Mouse (Mus musculus) CH12.LX (cell line): ENCODE results near the gene Gper1.

Source experiments
- CTCF ChIP-seq, 2 experiments: IDR thresholded peaks in 1 of 2; conservative IDR thresholded peaks in 1 of 2; 2 replicates each; pipeline ENCODE4 v1.5.1; 2011 to 2012; ENCODE audit warnings: low read depth in 2 of 2, low read length in 2 of 2, improper control_type of control experiment in 1 of 2, inconsistent platforms in 1 of 2, mild to moderate bottlenecking in 1 of 2, moderate library complexity in 1 of 2
- E2F4 ChIP-seq: IDR thresholded peaks from 2 replicates; pipeline ENCODE4 v1.6.1; 2011; ENCODE audit warnings: low read depth, low read length, improper control_type of control experiment; ENCODE audit not compliant: insufficient replicate concordance
- IRF4 ChIP-seq: IDR thresholded peaks from 2 replicates; pipeline ENCODE4 v1.6.1; 2014; ENCODE audit warnings: low read depth, mild to moderate bottlenecking, inconsistent platforms, low read length, improper control_type of control experiment
- JUN ChIP-seq: IDR thresholded peaks from 2 replicates; pipeline ENCODE4 v1.6.1; 2011; ENCODE audit warnings: low read depth, mild to moderate bottlenecking, low read length, improper control_type of control experiment, moderate library complexity; ENCODE audit not compliant: insufficient read depth
- NELFE ChIP-seq: IDR thresholded peaks from 2 replicates; pipeline ENCODE4 v1.6.1; 2011; ENCODE audit warnings: low read depth, low read length, improper control_type of control experiment
- NRF1 ChIP-seq: IDR thresholded peaks from 2 replicates; pipeline ENCODE4 v1.6.1; 2014; ENCODE audit warnings: low read depth, mild to moderate bottlenecking, inconsistent platforms, low read length, improper control_type of control experiment, moderate library complexity
- POLR2A ChIP-seq: IDR thresholded peaks from 2 replicates; pipeline ENCODE4 v1.6.1; 2011; ENCODE audit warnings: low read depth, mild to moderate bottlenecking, improper control_type of control experiment, low read length
- TBP ChIP-seq: conservative IDR thresholded peaks from 2 replicates; pipeline ENCODE4 v1.6.1; 2011; ENCODE audit warnings: low read depth, low read length, improper control_type of control experiment

- no peak for TF ChIP-seq POLR2A
- TF ChIP-seq E2F4: no peak
- no peak for TF ChIP-seq CTCF (conservative IDR thresholded peaks at IDR 0.05 in 1 of 2, IDR thresholded peaks at IDR 0.05 in 1 of 2; ENCODE audit: low read depth in 2 of 2, low read length in 2 of 2)
- no peak for TF ChIP-seq NELFE
- no peak for TF ChIP-seq IRF4
- TF ChIP-seq JUN: no peak
- no peak for TF ChIP-seq TBP
- TF ChIP-seq NRF1: no peak
Observed at GRCm38 (mm10) chr5:139440451-139440850, 17.5 kb downstream of the Gper1 start.
